Mouse (Mus musculus): ENCODE measurements at regions not wholly inside any gene's neighbourhood (a gene's known extent, or its start where the extent isn't known, plus 50 kb on each side); places are given as distances from the start of the nearest gene placed in this dataset.

DNA sequence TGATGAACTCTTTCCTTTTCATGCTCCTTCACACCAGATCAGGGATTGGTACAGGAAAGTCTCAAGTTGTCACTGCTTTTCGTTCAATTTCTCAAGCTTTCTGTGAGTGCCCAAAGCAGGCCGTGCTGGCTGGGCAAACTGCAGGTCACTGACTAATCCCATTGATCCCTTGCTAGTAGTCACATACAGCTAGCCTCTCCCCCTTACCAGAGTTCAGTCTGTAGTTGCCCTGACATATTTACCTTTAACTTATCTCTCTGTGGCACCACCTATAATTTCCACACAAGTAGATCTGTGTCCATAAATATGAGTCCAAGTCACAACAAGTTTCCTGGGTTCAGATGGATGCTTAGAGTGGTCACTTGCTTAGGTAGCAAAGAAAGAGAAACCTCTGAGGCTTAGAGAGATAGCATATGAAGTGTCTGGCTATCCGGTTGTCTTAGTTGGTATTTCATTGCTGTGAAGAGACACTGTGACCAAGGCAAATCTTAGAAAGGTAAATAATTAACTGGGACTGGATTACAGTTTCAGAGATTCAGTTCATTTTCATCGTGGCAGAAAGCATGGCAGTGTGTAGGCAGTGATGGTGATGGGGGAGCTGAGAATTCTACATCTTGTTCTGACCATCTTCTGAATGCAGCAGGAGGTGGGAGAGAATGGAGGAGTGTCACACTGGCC lies 362.8 kb upstream of the Pcsk5 start:
- POLR2A ChIA-PET: no interaction called here
- CTCF ChIA-PET: interaction anchor here in 1 of 4 experiments (0.5 kb wide), 1 partner anchor 1075 kb away, joined by 4 read pairs; no protein-coding TSS in a partner anchor

DNA sequence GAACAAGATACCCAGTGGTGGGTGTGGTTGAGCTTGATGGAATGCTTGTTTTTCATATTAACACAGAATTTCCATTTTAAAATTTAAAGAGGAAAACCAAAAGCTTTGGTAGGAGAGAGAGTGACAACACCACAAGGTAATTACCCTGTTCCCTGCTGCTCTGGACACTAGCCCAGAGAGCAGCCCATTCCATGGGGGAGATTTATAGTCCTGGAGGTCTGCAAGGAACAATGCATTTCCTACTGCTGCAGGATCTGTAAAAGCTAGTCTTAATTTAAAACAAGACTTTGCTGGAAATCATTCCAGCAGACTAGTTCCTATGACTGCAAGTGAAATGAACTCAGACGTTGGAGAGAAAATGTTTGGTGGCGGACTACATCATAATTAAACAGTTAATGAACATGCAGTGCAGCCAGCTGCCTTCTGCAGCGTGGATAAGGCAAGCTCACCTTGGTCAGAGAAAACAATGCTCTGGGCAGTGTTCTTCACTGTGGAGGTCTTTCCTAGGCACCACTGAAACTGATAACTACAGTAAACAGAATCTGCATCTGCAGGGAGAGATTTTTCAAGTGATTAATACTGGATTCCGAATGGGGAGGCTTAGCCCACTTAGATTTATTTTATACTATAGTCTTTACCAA lies 351.8 kb upstream of the Pcsk5 start:
- ChIA-PET POLR2A (interaction anchor here in 1 of 4 experiments (1.3 kb wide), 1 partner anchor 27 kb away, joined by 3 read pairs; no protein-coding TSS in a partner anchor), CTCF (no interaction called here)

- CTCF ChIA-PET: interaction anchor here in 1 of 4 experiments (0.7 kb wide), 1 partner anchor 321 kb away, joined by 7 read pairs; no protein-coding TSS in a partner anchor
Measured at GRCm38 (mm10) chr19:18188122-18188866, 350.9 kb upstream of the Pcsk5 start.

GRCm38 (mm10) chr19:18185767-18186554 lies 348.5 kb upstream of the Pcsk5 start:
- ChIA-PET CTCF (no interaction called here), POLR2A (no interaction called here)

More at GRCm38 (mm10) chr19:18188122-18188866, 350.9 kb upstream of the Pcsk5 start:
- POLR2A ChIA-PET: no interaction called here

- CTCF ChIA-PET: no interaction called here
- POLR2A ChIA-PET: no interaction called here
Measured at GRCm38 (mm10) chr19:18185211-18185610, 347.8 kb upstream of the Pcsk5 start.

GRCm38 (mm10) chr19:18176200-18176599 lies 338.8 kb upstream of the Pcsk5 start:
- ChIA-PET POLR2A (no interaction called here), CTCF (no interaction called here)

DNA sequence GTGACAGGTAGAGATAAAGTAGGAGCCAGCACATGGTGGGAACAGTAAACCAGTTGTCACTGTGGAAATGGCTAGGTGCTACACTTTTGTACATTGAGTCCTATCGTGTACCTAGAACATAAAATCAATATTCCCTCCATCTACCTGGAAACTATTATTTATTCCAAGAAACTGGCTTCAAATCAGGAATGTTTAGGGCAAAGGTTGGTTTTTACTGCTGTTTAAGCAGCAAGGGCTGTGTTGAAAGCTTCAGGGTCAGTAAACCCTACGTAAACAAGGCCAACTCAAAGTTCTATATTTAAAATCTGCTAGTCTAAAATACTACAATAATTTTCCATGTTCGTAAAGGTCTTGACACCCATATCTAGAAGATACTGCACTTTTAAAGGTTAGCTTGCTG lies 309.1 kb upstream of the Pcsk5 start:
- POLR2A ChIA-PET: no interaction called here

DNA sequence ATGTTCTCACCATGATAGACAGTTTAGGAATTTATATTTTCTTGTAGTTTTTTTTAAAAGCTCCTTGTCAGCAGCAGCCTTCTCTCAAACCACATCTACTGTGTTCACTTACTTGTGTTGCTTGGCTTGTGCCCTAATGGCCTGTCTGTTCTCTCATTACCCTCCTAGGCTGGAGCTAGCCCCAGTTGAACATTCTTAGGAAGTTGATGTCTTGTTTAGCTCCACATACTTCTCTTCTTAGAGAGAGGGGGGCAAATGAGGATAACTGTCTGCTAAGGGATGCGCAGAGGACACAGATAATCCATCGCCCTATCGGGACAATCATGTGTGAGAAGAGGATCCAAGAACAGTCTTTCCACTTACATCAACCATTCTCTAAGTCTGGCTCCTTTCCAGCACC lies 293.5 kb upstream of the Pcsk5 start:
- ChIA-PET CTCF (no interaction called here), POLR2A (no interaction called here)

More for the DNA sequence above, 309.1 kb upstream of the Pcsk5 start:
- CTCF ChIA-PET: no interaction called here

DNA sequence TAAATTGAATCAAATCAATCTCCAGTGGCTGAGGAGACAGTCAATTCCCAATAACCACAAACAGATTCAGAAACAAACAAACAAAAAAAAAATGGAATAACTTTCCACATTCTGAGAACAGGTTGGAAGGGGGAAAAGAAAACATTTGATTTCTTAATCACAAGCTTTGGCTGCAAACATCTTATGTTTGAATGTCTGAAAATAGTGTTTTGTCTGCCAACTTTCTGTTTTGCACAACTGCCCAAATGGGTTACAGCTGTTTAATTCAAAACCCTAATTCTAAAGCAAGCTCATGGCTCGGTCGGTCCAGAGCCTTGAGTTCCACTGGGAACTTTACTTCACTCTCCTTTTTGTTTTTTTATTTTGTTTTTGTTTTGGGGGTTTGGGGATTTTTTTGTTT lies 291.4 kb upstream of the Pcsk5 start:
- ChIA-PET CTCF (no interaction called here), POLR2A (no interaction called here)

DNA sequence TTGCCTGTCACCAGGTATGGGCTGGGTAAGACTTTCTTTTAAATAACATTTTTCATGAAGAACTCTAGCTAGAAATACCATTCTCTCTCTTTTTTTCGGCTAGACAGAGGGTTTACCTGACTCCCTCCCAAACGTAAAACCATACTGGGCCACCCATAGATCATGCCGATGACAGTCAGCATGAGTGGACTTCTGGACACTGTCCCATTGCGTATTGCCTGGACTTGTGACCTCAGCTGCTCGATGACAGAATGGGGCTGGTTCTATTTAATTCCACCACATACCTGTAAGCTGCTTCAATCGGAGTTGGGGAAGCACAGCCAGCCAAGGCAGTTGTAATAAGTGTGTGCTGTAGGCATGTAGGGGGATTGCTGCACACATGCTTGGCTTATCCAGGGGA lies 268.8 kb upstream of the Pcsk5 start:
- ChIA-PET POLR2A (no interaction called here), CTCF (no interaction called here)

GRCm38 (mm10) chr19:18104590-18104989 lies 267.2 kb upstream of the Pcsk5 start:
- POLR2A ChIA-PET: no interaction called here
- CTCF ChIA-PET: no interaction called here

DNA sequence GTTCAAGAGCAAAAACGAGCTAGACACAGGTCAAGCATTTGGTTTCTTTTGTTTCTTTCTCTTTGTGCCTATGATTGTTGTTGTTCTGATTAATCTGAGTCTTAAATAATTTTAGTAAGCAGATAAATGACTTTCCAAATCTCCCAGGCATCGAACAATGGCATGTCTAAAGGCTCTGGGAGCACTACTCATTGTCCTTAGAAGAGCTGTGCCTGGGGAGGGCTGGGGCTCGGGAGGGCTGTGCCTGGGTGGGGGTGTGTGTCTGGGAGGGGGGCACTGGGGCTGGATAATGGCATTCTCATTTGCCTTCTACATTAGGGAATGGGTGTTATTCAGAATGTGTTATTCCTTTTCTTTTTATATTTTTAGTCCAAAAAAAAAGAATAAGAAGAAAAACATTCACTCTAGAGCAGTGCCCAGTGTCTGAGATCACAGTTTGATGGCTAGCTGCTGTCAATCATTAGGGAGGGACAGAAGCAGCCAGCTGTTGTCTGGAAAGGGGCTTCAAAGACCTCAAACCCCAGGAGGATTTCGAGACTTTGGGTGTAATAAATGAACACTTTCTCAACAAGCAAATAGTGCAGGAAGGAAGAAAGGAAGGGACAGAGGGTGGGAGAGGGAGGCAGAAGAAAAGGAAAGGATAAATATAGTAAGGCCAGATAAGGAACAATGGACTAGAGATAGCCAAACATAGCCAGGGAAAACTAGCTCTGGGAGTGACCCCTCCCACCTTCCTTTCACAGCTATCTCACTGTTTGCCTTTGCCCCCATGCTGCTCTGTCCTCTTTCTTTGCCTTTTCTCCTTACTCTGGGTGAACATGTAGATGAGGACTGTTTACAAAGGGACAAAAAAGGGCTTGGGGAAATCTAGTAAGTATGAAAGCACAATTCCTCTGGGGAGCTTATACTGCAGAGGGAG lies 264.2 kb upstream of the Pcsk5 start:
- POLR2A ChIA-PET: interaction anchor here in 1 of 4 experiments (0.6 kb wide), 1 partner anchor 291 kb away, joined by 3 read pairs; no protein-coding TSS in a partner anchor
- CTCF ChIA-PET: no interaction called here

GRCm38 (mm10) chr19:18083312-18083711 lies 245.9 kb upstream of the Pcsk5 start:
- ChIA-PET POLR2A (interaction anchor here in 1 of 4 experiments (0.6 kb wide), 1 partner anchor 372 kb away, joined by 4 read pairs; no protein-coding TSS in a partner anchor), CTCF (no interaction called here)

GRCm38 (mm10) chr19:18068919-18069318 lies 231.5 kb upstream of the Pcsk5 start:
- ChIA-PET POLR2A (no interaction called here), CTCF (no interaction called here)

GRCm38 (mm10) chr19:18067855-18068494 lies 230.5 kb upstream of the Pcsk5 start:
- POLR2A ChIA-PET: no interaction called here
- CTCF ChIA-PET: no interaction called here

DNA sequence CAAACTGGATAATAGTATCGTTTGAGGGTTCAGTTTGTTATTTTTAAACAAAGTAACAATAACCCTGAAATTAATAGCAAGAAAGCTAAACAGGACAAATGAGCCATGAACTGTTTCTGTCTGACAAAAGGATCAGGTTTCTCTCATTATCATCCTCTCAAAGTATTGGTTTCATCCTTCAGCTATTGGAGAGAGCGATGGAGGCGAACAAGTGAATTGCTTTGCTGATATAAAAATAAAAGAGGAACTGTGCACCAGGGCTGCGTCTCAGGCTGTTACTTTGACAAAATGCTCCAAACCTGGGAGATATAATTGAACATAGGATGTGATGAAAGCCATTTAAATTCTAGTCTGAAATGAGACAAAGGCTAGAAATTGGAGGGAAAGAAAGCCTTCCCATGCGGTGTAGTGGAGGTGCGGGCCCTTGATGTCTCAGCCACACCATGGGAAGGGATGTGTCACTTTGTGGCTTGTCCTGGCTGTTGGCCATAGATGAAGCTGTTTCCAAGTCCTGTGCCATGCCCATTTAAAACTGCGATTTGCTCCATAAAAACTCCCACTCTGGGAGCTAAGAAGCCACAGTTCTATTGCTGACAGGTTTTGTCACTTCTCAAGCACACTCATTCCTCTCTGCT lies 219.9 kb upstream of the Pcsk5 start:
- ChIA-PET CTCF (no interaction called here), POLR2A (interaction anchor here in 1 of 4 experiments (0.6 kb wide), 1 partner anchor 76 kb away, joined by 3 read pairs; no protein-coding TSS in a partner anchor)

GRCm38 (mm10) chr19:18056414-18057254 lies 219.2 kb upstream of the Pcsk5 start:
- ChIA-PET CTCF (no interaction called here), POLR2A (no interaction called here)
